Mouse (Mus musculus) limb, embryonic 11.5 days (tissue): ENCODE measurements around the gene Ptprg. TPM values are rescaled to one million over a fixed set of nuclear protein-coding genes. Genes with fewer than 3 reads are reported as not detected.

Experiments used
- ATAC-seq: fragments of 200-750 bp; cut with Nextera tagmentation; 2 replicates; pipeline ENCODE4 v1.8.0; 2017; ENCODE audit warnings: low read depth; ENCODE audit not compliant: insufficient number of reproducible peaks, low FRiP score, low TSS enrichment
- DNase-seq: peaks from one replicate; pipeline ENCODE4 v3.0.0-alpha.2; 2015; ENCODE audit warnings: low spot score
- H3K27ac ChIP-seq: fragments of 300-500 bp; sonication (generic); replicated peaks from 2 replicates; pipeline ENCODE4 v1.5.1; 2014; ENCODE audit warnings: low read depth, mild to moderate bottlenecking, low read length
- H3K27me3 ChIP-seq: fragments of 300-500 bp; sonication (generic); 2 replicates; pipeline ENCODE4 v1.6.1; 2014; ENCODE audit warnings: mild to moderate bottlenecking, low read length, mixed read lengths; ENCODE audit not compliant: control insufficient read depth, insufficient read depth
- H3K36me3 ChIP-seq: fragments of 300-500 bp; sonication (generic); 2 replicates; pipeline ENCODE4 v1.6.1; 2014; ENCODE audit warnings: mild to moderate bottlenecking, low read length, moderate library complexity, mixed read lengths; ENCODE audit not compliant: control insufficient read depth, insufficient read depth
- H3K4me1 ChIP-seq: fragments of 300-500 bp; sonication (generic); 2 replicates; pipeline ENCODE4 v1.6.1; 2014; ENCODE audit warnings: low read length, mixed read lengths; ENCODE audit not compliant: control insufficient read depth, insufficient read depth
- H3K4me2 ChIP-seq: fragments of 300-500 bp; sonication (generic); 2 replicates; pipeline ENCODE4 v1.6.1; 2014; ENCODE audit warnings: low read depth, mild to moderate bottlenecking, moderate library complexity; ENCODE audit not compliant: severe bottlenecking
- H3K4me3 ChIP-seq: fragments of 300-500 bp; sonication (generic); 2 replicates; pipeline ENCODE4 v1.5.1; 2014; ENCODE audit warnings: low read depth, low read length
- H3K9ac ChIP-seq: fragments of 300-500 bp; sonication (generic); 2 replicates; pipeline ENCODE4 v1.6.1; 2014; ENCODE audit warnings: mild to moderate bottlenecking, low read length
- H3K9me3 ChIP-seq: fragments of 300-500 bp; sonication (generic); 2 replicates; pipeline ENCODE4 v1.6.1; 2016; ENCODE audit warnings: low read length; ENCODE audit not compliant: control insufficient read depth
- WGBS: fragments of 180-500 bp; shearing (Covaris S2); extraction: QIAGEN DNeasy Blood & Tissue Kit; methylation state at CpG from one replicate; pipeline ENCODE4 v1.1.7; 2014; 5-methylcytosine and 5-hydroxymethylcytosine counted together
- polyA plus RNA-seq: library from polyadenylated mRNA; unstranded; fragments of >200 nt; fragmentation: Nextera tagmentation; extraction: Ambion mirVana; gene quantifications from 2 replicates; pipeline ENCODE4 v1.2.1, GENCODE M21; 2014

Gene Ptprg
- polyA plus RNA-seq, 1 experiment from 2014 or later: 33.8 TPM

GRCm38 (mm10) chr14:11552521-11553272 is 635 bp upstream of the Ptprg start:
- Histone ChIP-seq H3K9me3 (no peaks in the 10 kb centered on the region), H3K9ac (peak overlapping the region; percentile 94), H3K36me3 (no peaks in the 10 kb centered on the region), H3K4me2 (peak overlapping the region; percentile 95), H3K27ac (peak overlapping the region; percentile 99), H3K4me3 (peak overlapping the region; percentile 85), H3K27me3 (no peaks in the 10 kb centered on the region), H3K4me1 (peaks cover 11% of the 10 kb centered on the region; the same call in 1 of the 2 replicates)
- 3% methylated on average over 33 of the region's 33 CpGs for WGBS
- ATAC-seq (peak; percentile 42; the same call in 1 of the 2 replicates), DNase-seq (no peak)

GRCm38 (mm10) chr14:11553679-11554305 is 460 bp downstream of the Ptprg start:
- H3K36me3 ChIP-seq: no peaks in the 10 kb centered on the region
- ATAC-seq (peak; percentile 53), DNase-seq (peak; percentile 75)
- peak overlapping the region; percentile 85 for H3K4me3 ChIP-seq
- peak overlapping the region; percentile 95 for H3K4me2 ChIP-seq
- peak overlapping the region; percentile 94 for H3K9ac ChIP-seq
- H3K9me3 ChIP-seq: no peaks in the 10 kb centered on the region
- under 1% methylated on average over 57 of the region's 57 CpGs for WGBS
- no peaks in the 10 kb centered on the region for H3K27me3 ChIP-seq
- H3K27ac ChIP-seq: peak overlapping the region; percentile 99
- H3K4me1 ChIP-seq: peaks cover 11% of the 10 kb centered on the region; the same call in 1 of the 2 replicates

- Histone ChIP-seq H3K4me1 (peaks cover 11% of the 10 kb centered on the region; the same call in 1 of the 2 replicates), H3K9ac (peak overlapping the region; percentile 94), H3K4me2 (peak overlapping the region; percentile 95), H3K9me3 (no peaks in the 10 kb centered on the region), H3K27me3 (no peaks in the 10 kb centered on the region), H3K4me3 (peak overlapping the region; percentile 85), H3K36me3 (no peaks in the 10 kb centered on the region), H3K27ac (peak overlapping the region; percentile 99)
- WGBS: under 1% methylated on average over 46 of the region's 46 CpGs
- ATAC-seq (peak; percentile 41; the same call in 1 of the 2 replicates), DNase-seq (peak; percentile 74)
These were observed 1.1 kb downstream of the Ptprg start for GRCm38 (mm10) chr14:11554306-11555041.

GRCm38 (mm10) chr14:11555061-11555501 is 1.7 kb downstream of the Ptprg start:
- Histone ChIP-seq H3K4me1 (peaks cover 11% of the 10 kb centered on the region; the same call in 1 of the 2 replicates), H3K9ac (peak overlapping the region; percentile 94), H3K36me3 (no peaks in the 10 kb centered on the region), H3K9me3 (no peaks in the 10 kb centered on the region), H3K4me2 (peak overlapping the region; percentile 95), H3K4me3 (peak overlapping the region; percentile 85), H3K27ac (peak overlapping the region; percentile 99; the same call in 1 of the 2 replicates), H3K27me3 (no peaks in the 10 kb centered on the region)
- DNase-seq (peak; percentile 66), ATAC-seq (no peak)
- WGBS: 0% methylated on average over 17 of the region's 17 CpGs

GRCm38 (mm10) chr14:11555521-11556355 is 2.4 kb downstream of the Ptprg start:
- H3K9ac ChIP-seq: peak overlapping the region; percentile 94
- ATAC-seq (no peak), DNase-seq (peak; percentile 48)
- no peak overlapping the region; the same call in 1 of the 2 replicates for H3K27ac ChIP-seq
- H3K27me3 ChIP-seq: no peaks in the 10 kb centered on the region
- WGBS: under 1% methylated on average over 35 of the region's 35 CpGs
- peak overlapping the region; percentile 85 for H3K4me3 ChIP-seq
- H3K4me2 ChIP-seq: peak overlapping the region; percentile 95
- H3K36me3 ChIP-seq: no peaks in the 10 kb centered on the region
- H3K9me3 ChIP-seq: no peaks in the 10 kb centered on the region
- peaks cover 12% of the 10 kb centered on the region; the same call in 1 of the 2 replicates for H3K4me1 ChIP-seq

GRCm38 (mm10) chr14:11556356-11557130 is 3.2 kb downstream of the Ptprg start:
- Histone ChIP-seq H3K4me2 (peak overlapping the region; percentile 95), H3K27ac (no peak overlapping the region), H3K9ac (peak overlapping the region; percentile 94), H3K4me3 (peak overlapping the region; percentile 85), H3K4me1 (peaks cover 13% of the 10 kb centered on the region; the same call in 1 of the 2 replicates), H3K36me3 (no peaks in the 10 kb centered on the region), H3K9me3 (no peaks in the 10 kb centered on the region), H3K27me3 (no peaks in the 10 kb centered on the region)
- peak; percentile 86 for DNase-seq
- no peak for ATAC-seq
- 11% methylated on average over 26 of the region's 26 CpGs for WGBS

GRCm38 (mm10) chr14:11558496-11558895 is 5.2 kb downstream of the Ptprg start:
- Histone ChIP-seq H3K4me1 (peaks cover 13% of the 10 kb centered on the region; the same call in 1 of the 2 replicates), H3K9ac (no peak overlapping the region), H3K27ac (no peak overlapping the region), H3K36me3 (no peaks in the 10 kb centered on the region), H3K9me3 (no peaks in the 10 kb centered on the region), H3K4me2 (no peak overlapping the region), H3K4me3 (no peak overlapping the region), H3K27me3 (no peaks in the 10 kb centered on the region)
- ATAC-seq (no peak), DNase-seq (no peak)
